Mouse (Mus musculus) cerebellum, postnatal 25 days (tissue): ENCODE results near the gene Slc23a2.
A peak's percentile ranks its signal among the peaks of the same experiment; 100 is the strongest.

Experiments
- DNase-seq, 2 experiments: peaks; one replicate each; pipeline ENCODE4 v3.0.0; 2021; ENCODE audit warnings: mixed read lengths in 2 of 2

The Slc23a2 gene

GRCm38 (mm10) chr2:132016034-132016433, 128.9 kb downstream of the Slc23a2 start:
- no peak for DNase-seq

GRCm38 (mm10) chr2:132013152-132013551, 131.8 kb downstream of the Slc23a2 start:
- DNase-seq, result no peak

DNA sequence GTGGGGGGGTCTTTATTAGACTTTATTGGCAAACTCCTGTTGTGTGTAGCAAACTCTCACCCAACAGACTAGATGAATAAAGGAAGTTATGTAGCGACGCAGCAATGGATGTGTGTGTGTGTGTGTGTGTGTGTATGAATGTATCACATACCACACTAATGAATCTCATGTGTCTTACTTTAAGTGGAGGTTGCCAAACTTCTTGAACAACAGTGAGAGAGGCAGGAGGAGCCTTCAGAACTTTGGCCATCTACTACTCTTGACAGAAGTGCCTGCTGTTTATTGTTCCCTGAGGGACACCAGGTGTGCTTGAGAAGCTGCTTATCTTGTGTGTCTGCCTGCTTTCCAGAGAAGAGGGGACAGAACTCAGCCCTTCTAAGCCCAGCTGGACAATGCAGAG, 134.1 kb downstream of the Slc23a2 start:
- DNase-seq, result no peak

DNA sequence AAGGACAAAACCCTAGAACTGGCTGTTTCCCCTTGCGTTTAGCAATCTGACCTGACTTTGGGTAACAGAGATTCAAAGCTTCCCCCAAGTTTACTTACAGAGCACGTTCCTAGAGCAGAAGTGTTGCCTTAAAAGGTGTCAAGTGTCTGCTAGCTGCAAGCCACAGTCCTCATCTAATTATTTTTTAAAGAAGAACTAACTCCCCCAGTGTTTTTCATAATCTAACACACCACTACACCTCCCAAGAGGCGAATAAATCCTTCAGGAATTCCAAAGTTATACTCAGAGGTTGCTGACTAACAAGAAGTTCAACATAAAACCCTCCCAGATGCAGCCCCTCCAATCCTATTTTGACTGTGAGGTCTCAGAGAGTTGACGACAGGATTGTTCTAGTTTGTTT, 136.7 kb downstream of the Slc23a2 start:
- DNase-seq, result no peak

DNA sequence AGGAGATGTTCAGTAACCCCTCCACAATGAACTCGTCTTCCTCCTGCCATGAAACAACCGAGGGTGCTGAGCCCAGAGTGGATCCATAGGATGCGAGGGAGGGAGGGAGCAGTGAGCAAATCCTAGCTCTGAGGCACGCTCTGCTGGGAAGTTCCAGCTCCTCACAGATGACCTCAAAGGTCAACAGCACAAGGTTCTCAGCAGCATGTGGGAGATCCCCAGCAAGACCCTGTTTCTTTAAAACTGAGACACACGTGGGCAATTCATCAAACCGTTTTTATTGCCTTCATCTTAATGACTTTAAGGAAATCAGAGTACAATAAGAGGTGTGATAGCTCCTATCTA, 137.5 kb downstream of the Slc23a2 start:
- DNase-seq, result no peak

DNA sequence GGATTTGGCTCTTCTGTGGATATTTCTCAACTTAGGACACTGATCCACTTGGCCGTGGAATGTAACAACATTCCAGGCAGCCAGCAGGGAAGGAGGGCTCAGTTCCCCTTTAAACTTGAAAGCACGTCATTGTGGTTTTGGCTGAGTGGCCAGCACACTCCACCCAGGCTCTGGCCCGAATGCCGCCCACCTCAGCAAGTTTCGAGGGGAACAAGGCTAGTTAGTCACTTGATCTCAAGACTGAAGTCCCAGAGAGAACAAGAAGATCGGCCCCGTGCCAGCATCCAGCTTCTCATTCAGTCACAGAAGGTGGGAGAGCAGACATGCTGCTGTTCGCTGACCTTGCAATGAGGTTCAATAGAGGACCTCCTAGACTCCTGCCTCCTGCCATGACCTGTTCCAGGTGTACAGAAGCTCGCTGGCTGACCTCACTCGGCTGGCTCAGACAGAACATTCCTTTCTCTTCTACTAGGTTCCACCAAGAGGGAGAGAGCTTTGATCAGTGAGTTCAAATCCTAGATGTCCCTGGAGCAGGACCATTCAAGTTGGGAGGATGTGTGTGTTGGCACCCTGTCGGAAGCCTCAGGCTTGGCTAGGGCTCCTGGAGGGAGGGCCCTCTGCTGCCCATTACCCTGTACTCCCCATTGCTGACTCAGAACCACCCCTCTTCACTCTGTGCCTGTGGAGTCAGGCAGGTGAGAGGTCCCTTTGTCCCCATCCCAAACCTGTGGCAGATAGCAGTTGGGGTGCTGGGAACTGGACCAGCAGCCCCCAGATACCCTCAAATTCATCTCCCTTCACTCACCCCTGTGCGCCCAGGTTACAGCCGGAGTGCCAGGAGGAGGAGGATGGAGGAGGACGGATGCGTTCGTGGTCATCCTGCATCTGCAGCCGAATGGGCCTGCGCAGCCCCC, 138.1 kb downstream of the Slc23a2 start:
- peak in 1 of 2 experiments; percentile 9 for DNase-seq

GRCm38 (mm10) chr2:132005445-132005844, 139.5 kb downstream of the Slc23a2 start:
- DNase-seq, result no peak

DNA sequence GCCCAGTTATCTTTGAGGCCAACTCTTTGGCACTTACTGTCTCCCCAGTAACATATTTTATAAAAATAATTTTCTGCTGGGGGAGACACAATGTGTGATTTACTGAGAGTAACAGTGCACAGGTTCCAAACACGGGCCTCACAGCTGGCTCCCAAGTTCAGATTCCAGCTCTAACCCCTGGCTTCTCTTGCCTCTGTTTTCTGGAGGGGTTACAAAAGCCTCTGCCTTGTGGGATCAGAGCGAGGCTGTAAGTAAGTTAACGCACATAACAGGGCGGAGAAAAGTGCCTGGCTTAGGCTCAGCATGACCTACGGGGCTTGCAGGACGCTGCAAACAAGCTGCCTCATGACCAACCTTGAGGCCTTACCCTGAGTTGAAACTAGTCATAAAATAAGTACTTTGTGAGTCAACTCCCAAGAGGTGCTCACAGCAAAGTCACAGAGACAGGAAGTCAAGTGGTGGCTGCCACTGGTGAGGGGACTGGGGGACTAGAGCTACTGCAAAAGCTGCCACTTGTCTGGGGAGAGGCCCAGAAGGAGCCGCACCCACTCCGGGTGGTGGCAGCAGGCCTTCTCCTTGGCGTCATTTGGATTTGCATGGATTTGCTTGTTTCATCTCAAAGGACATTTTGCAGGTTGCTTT, 140.3 kb downstream of the Slc23a2 start:
- no peak for DNase-seq

DNA sequence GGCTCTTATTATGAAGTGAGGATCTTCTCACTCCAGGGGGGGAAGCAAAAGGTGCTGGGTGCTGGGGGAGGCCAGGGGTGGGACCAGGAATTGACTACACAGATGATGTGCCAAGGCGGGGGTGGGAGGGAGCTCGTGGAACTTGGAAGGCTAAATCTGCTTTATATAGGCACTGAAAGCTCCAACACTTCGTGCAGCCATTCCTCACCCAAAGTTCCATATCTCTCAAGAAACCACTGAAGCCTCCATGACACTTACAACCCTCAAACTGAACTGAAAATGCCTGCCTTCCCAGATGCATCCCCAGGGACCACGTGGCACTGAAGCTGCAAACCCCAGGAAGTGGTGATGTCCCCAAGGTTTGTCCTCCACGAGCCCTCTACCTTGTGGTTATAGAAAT, 141.0 kb downstream of the Slc23a2 start:
- no peak for DNase-seq
